In genomic region chr10:99084397-99085239, GRCm38 (mm10) we compare ENCODE assay signal across 8 mouse cellular contexts. TPM values are rescaled to one million over a fixed set of nuclear protein-coding genes. Genes with fewer than 3 reads are reported as not detected.
DNase-seq lines count a peak whose midpoint lies in the region; ATAC-seq and TF ChIP-seq lines count a peak whose summit lies in the region.

No protein-coding gene starts in this region.

- peak; percentile 89 for TF ChIP-seq CTCF in bone marrow, adult 2 months (IDR thresholded peaks at IDR 0.05; ENCODE audit: control insufficient read depth, insufficient read depth, low read length)
- peak; percentile 63; the same call in 1 of the 2 replicates for TF ChIP-seq CTCF in embryonic fibroblast, embryonic 13.5 days (IDR thresholded peaks at IDR 0.05; ENCODE audit: borderline replicate concordance, insufficient read depth, low read length)
- peak; percentile 96 for TF ChIP-seq CTCF in liver, adult 2 months (IDR thresholded peaks at IDR 0.05; ENCODE audit: low read depth, low read length)

- no peak overlapping the region for H3K27ac ChIP-seq in bone marrow, adult 2 months (ENCODE audit: control insufficient read depth, insufficient read depth, low read depth, low read length, poor library complexity)
- peak overlapping the region; percentile 72 for H3K27ac ChIP-seq in embryonic fibroblast, embryonic 13.5 days (ENCODE audit: insufficient read depth, low read length)
- H3K27ac ChIP-seq in heart, embryonic 11.5 days (ENCODE audit: low read depth, low read length) = no peak overlapping the region
- no peak overlapping the region for H3K27ac ChIP-seq in kidney, embryonic 15.5 days
- H3K27ac ChIP-seq in liver, adult 2 months (replicated peaks; ENCODE audit: insufficient read depth, low read depth, low read length) = no peak overlapping the region
- no peak overlapping the region for H3K27ac ChIP-seq in stomach, embryonic 14.5 days (ENCODE audit: low read length)

- DNase-seq in B cell, adult 2 months = peak; percentile 83 to 86
- peak; percentile 63 for DNase-seq in liver, adult 2 months (ENCODE audit: extremely low read depth, low read depth, low spot score)
- DNase-seq in neural tube, embryonic 10.5 days (ENCODE audit: extremely low spot score, low spot score) = peak; percentile 87

- H3K36me3 ChIP-seq in heart, embryonic 11.5 days (ENCODE audit: control insufficient read depth, insufficient read depth, low read length) = no peaks in the 10 kb centered on the region
- no peaks in the 10 kb centered on the region for H3K36me3 ChIP-seq in kidney, embryonic 15.5 days
- H3K36me3 ChIP-seq in liver, adult 2 months (ENCODE audit: control insufficient read depth, insufficient read depth, low read length) = no peaks in the 10 kb centered on the region
- H3K36me3 ChIP-seq in stomach, embryonic 14.5 days (ENCODE audit: control insufficient read depth, insufficient read depth, low read length) = no peaks in the 10 kb centered on the region

- no peaks in the 10 kb centered on the region for H3K27me3 ChIP-seq in heart, embryonic 11.5 days (ENCODE audit: control insufficient read depth, insufficient read depth, low read length)
- peaks cover 5% of the 10 kb centered on the region; the same call in 1 of the 2 replicates for H3K27me3 ChIP-seq in kidney, embryonic 15.5 days
- no peaks in the 10 kb centered on the region for H3K27me3 ChIP-seq in liver, adult 2 months (ENCODE audit: control insufficient read depth, insufficient read depth, low read length)
- H3K27me3 ChIP-seq in stomach, embryonic 14.5 days (ENCODE audit: control insufficient read depth, insufficient read depth, low read length) = no peaks in the 10 kb centered on the region

- H3K4me2 ChIP-seq in heart, embryonic 11.5 days = peak overlapping the region; percentile 45
- peak overlapping the region; percentile 33 for H3K4me2 ChIP-seq in kidney, embryonic 15.5 days
- 0 out of 2 replicates have a peak overlapping the region, but pooled peaks have one; percentile 5 for H3K4me2 ChIP-seq in stomach, embryonic 14.5 days (replicated peaks; ENCODE audit: low read depth, low read length)

- H3K4me3 ChIP-seq in bone marrow, adult 2 months (replicated peaks; ENCODE audit: control insufficient read depth, low read depth, low read length) = no peak overlapping the region
- no peak overlapping the region for H3K4me3 ChIP-seq in embryonic fibroblast, embryonic 13.5 days (ENCODE audit: insufficient read depth, low read length)
- H3K4me3 ChIP-seq in heart, embryonic 11.5 days (ENCODE audit: low read depth, low read length) = no peak overlapping the region
- no peak overlapping the region for H3K4me3 ChIP-seq in kidney, embryonic 15.5 days (replicated peaks)
- H3K4me3 ChIP-seq in liver, adult 2 months (ENCODE audit: insufficient read depth, low read depth, low read length) = no peak overlapping the region
- no peak overlapping the region for H3K4me3 ChIP-seq in stomach, embryonic 14.5 days (ENCODE audit: low read depth, low read length)

- ATAC-seq in heart, embryonic 11.5 days (replicated peaks; ENCODE audit: insufficient number of reproducible peaks, low FRiP score, low TSS enrichment) = no peak
- peak; percentile 82 for ATAC-seq in kidney, embryonic 15.5 days (replicated peaks; ENCODE audit: low FRiP score)
- ATAC-seq in stomach, embryonic 14.5 days (ENCODE audit: insufficient number of reproducible peaks, insufficient read depth, low FRiP score, low read depth) = peak; percentile 69

- 43% methylated on average over 23 of the region's 23 CpGs for WGBS in bone marrow, adult 2 months
- WGBS in heart, embryonic 11.5 days (ENCODE audit: insufficient replicate concordance) = 43% methylated on average over 23 of the region's 23 CpGs
- WGBS in kidney, embryonic 15.5 days = 48% methylated on average over 23 of the region's 23 CpGs
- WGBS in liver, adult 2 months = 46% methylated on average over 23 of the region's 23 CpGs
- 46% methylated on average over 23 of the region's 23 CpGs for WGBS in stomach, embryonic 14.5 days

- TF ChIP-seq POLR2A in bone marrow, adult 2 months (IDR thresholded peaks at IDR 0.05; ENCODE audit: borderline replicate concordance, control insufficient read depth, low read depth, low read length) = no peak
- TF ChIP-seq POLR2A in embryonic fibroblast, embryonic 13.5 days (IDR thresholded peaks at IDR 0.05; ENCODE audit: low read depth, low read length) = no peak
- TF ChIP-seq POLR2A in liver, adult 2 months (IDR thresholded peaks at IDR 0.05; ENCODE audit: extremely low read depth, insufficient read depth, low read length) = no peak

- H3K79me2 ChIP-seq in liver, adult 2 months (ENCODE audit: control insufficient read depth, insufficient read depth, low read length) = no peaks in the 10 kb centered on the region

- H3K9me3 ChIP-seq in heart, embryonic 11.5 days (replicated peaks; ENCODE audit: control insufficient read depth, low read length) = no peaks in the 10 kb centered on the region
- no peaks in the 10 kb centered on the region for H3K9me3 ChIP-seq in kidney, embryonic 15.5 days (replicated peaks)
- no peaks in the 10 kb centered on the region for H3K9me3 ChIP-seq in stomach, embryonic 14.5 days (ENCODE audit: control insufficient read depth, low read depth, low read length)

- H3K4me1 ChIP-seq in bone marrow, adult 2 months (ENCODE audit: control insufficient read depth, insufficient read depth, low read length) = no peaks in the 10 kb centered on the region; the same call in 1 of the 2 replicates
- H3K4me1 ChIP-seq in embryonic fibroblast, embryonic 13.5 days (ENCODE audit: control insufficient read depth, insufficient read depth, low read length) = peaks cover 6% of the 10 kb centered on the region
- H3K4me1 ChIP-seq in heart, embryonic 11.5 days (ENCODE audit: control insufficient read depth, insufficient read depth, low read length) = peaks cover 4% of the 10 kb centered on the region; the same call in 1 of the 2 replicates
- 0 out of 2 replicates have a peak, but pooled peaks cover 4% of the 10 kb centered on the region for H3K4me1 ChIP-seq in kidney, embryonic 15.5 days
- peaks cover 5% of the 10 kb centered on the region; the same call in 1 of the 2 replicates for H3K4me1 ChIP-seq in liver, adult 2 months (ENCODE audit: control insufficient read depth, insufficient read depth, low read length)
- H3K4me1 ChIP-seq in stomach, embryonic 14.5 days (ENCODE audit: control insufficient read depth, insufficient read depth, low read length) = no peaks in the 10 kb centered on the region

- no peak overlapping the region for H3K9ac ChIP-seq in heart, embryonic 11.5 days (ENCODE audit: low read depth, low read length)
- no peak overlapping the region for H3K9ac ChIP-seq in kidney, embryonic 15.5 days
- no peak overlapping the region for H3K9ac ChIP-seq in liver, adult 2 months (ENCODE audit: low read depth, low read length)
- H3K9ac ChIP-seq in stomach, embryonic 14.5 days (replicated peaks; ENCODE audit: low read depth, low read length) = no peak overlapping the region

RNA-seq across cellular contexts. Expression of gene Poc1b, which starts 22.2 kb away (rescaled TPM):
- polyA plus RNA-seq in bone marrow, adult 2 months (2011; ENCODE audit: insufficient read depth, insufficient read length, low replicate concordance, missing spikeins) = 1.9 and 2.0 TPM in 2 replicates
- 12.5 and 21.9 TPM in 2 replicates for polyA plus RNA-seq in embryonic fibroblast, embryonic 13.5 days (2011; ENCODE audit: insufficient read length, low read depth, missing spikeins)
- 10.3 and 14.2 TPM in 2 replicates for polyA plus RNA-seq in heart, embryonic 11.5 days (2014; fragmentation: Nextera tagmentation; extraction: Ambion mirVana)
- 21.7 and 25.5 TPM in 2 replicates for polyA plus RNA-seq in kidney, embryonic 15.5 days (2015; fragmentation: Nextera tagmentation; extraction: Ambion mirVana)
- 1.8 and 2.3 TPM in 2 replicates for total RNA-seq in liver, adult 2 months (2014; rRNA removed)
- 1.7 and 2.0 TPM in 2 replicates for polyA plus RNA-seq in liver, adult 2 months (2012; rRNA removed)
- 24.9 and 27.4 TPM in 2 replicates for polyA plus RNA-seq in stomach, embryonic 14.5 days (2014; fragmentation: Nextera tagmentation; extraction: Ambion mirVana)

RNA-seq across cellular contexts. Expression of gene Galnt4, which starts 23.3 kb away (rescaled TPM):
- 2.6 and 6.3 TPM in 2 replicates for polyA plus RNA-seq in bone marrow, adult 2 months (2011; ENCODE audit: insufficient read depth, insufficient read length, low replicate concordance, missing spikeins)
- polyA plus RNA-seq in embryonic fibroblast, embryonic 13.5 days (2011; ENCODE audit: insufficient read length, low read depth, missing spikeins) = 12.8 and 15.5 TPM in 2 replicates
- 6.2 and 7.7 TPM in 2 replicates for polyA plus RNA-seq in heart, embryonic 11.5 days (2014; fragmentation: Nextera tagmentation; extraction: Ambion mirVana)
- polyA plus RNA-seq in kidney, embryonic 15.5 days (2015; fragmentation: Nextera tagmentation; extraction: Ambion mirVana) = 11.1 and 12.1 TPM in 2 replicates
- total RNA-seq in liver, adult 2 months (2014; rRNA removed) = 6.6 and 6.9 TPM in 2 replicates
- polyA plus RNA-seq in liver, adult 2 months (2012; rRNA removed) = 1.0 and 1.3 TPM in 2 replicates
- 27.1 and 31.5 TPM in 2 replicates for polyA plus RNA-seq in stomach, embryonic 14.5 days (2014; fragmentation: Nextera tagmentation; extraction: Ambion mirVana)

RNA-seq across cellular contexts. Expression of gene Phxr2, which starts 41.5 kb away (rescaled TPM):
- polyA plus RNA-seq in bone marrow, adult 2 months (2011; ENCODE audit: insufficient read depth, insufficient read length, low replicate concordance, missing spikeins) = not detected in 2 replicates
- polyA plus RNA-seq in embryonic fibroblast, embryonic 13.5 days (2011; ENCODE audit: insufficient read length, low read depth, missing spikeins) = not detected in 2 replicates
- not detected in 2 replicates for polyA plus RNA-seq in heart, embryonic 11.5 days (2014; fragmentation: Nextera tagmentation; extraction: Ambion mirVana)
- not detected in 2 replicates for polyA plus RNA-seq in kidney, embryonic 15.5 days (2015; fragmentation: Nextera tagmentation; extraction: Ambion mirVana)
- not detected in 2 replicates for total RNA-seq in liver, adult 2 months (2014; rRNA removed)
- not detected in 2 replicates for polyA plus RNA-seq in liver, adult 2 months (2012; rRNA removed)
- polyA plus RNA-seq in stomach, embryonic 14.5 days (2014; fragmentation: Nextera tagmentation; extraction: Ambion mirVana) = not detected in 2 replicates
